Mouse (Mus musculus) gastrocnemius, postnatal 36 days (tissue): ENCODE results near the gene Grap2. TPM values are rescaled to one million over a fixed set of nuclear protein-coding genes. Genes with fewer than 3 reads are reported as not detected.

Source experiments
- DNase-seq, 2 experiments: peaks; one replicate each; pipeline ENCODE4 v3.0.0; 2022
- intact Hi-C: fragments of 180-260 bp; cut with DNase I; formaldehyde crosslinking; loops from one replicate; pipeline ENCODE4 v1.15.1; 2025
- total RNA-seq, 2 experiments: library from RNA; stranded (reverse); gene quantifications; 2 replicates each; pipeline ENCODE4 v1.2.3; 2021

Gene Grap2
- total RNA-seq, 2 experiments from 2014 or later = 0.07 to 1.4 TPM

DNA sequence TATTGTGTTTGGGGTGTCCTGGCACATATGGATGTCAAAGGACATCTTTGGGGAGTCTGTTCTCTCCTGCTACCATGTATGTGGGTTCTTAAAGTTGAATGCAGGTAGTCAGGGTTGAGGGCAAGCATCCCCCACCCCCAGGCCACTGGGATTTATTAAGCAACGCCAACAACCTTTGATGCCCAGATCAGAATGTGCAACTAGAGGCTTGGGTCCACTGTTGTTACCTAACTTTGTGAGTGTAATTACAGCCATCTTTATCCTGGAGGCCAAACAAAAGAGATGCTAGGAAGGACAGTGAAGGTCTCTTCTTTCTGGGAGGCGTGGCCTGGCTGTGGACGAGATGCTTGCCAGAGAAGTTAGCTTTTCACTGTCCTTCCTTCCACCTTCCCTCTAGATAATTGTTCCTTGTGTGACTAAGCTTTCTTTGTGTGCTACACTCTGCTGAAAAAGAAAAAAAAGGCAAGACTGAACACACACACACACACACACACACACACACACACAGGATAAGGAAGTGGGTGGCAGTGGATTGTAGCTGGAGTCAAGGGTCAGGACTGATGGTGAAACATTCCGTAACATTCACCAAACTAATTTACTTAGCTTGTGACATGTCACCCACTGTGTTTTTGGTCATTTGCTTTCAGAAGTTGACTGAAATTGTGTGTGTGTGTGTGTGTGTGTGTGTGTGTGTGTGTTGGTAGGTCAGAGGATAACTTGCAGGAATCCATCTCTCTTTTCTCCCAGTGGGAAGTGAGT, 101.1 kb downstream of the Grap2 start:
- intact Hi-C loops = no loop called here
- no peak for DNase-seq

DNA sequence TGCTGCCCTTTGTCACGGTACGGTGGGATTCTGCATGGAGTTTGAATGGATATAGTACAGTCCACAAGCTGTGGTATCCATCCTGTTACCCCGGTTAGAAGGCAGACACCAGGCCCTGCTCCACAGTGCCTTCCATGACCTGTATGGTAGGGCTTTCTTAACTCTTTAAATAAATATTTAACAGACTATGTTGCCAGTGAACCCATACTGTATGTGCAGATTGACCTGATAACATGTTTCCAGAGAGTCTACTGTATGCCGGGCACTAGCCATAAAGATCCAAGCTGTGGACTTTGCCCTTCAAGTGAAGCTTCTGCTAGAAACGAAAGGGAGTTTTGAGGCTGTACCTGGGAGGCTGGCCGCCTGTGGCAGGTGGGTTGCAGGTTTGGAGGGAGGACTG, 102.3 kb downstream of the Grap2 start:
- intact Hi-C loops = no loop called here
- DNase-seq = no peak

DNA sequence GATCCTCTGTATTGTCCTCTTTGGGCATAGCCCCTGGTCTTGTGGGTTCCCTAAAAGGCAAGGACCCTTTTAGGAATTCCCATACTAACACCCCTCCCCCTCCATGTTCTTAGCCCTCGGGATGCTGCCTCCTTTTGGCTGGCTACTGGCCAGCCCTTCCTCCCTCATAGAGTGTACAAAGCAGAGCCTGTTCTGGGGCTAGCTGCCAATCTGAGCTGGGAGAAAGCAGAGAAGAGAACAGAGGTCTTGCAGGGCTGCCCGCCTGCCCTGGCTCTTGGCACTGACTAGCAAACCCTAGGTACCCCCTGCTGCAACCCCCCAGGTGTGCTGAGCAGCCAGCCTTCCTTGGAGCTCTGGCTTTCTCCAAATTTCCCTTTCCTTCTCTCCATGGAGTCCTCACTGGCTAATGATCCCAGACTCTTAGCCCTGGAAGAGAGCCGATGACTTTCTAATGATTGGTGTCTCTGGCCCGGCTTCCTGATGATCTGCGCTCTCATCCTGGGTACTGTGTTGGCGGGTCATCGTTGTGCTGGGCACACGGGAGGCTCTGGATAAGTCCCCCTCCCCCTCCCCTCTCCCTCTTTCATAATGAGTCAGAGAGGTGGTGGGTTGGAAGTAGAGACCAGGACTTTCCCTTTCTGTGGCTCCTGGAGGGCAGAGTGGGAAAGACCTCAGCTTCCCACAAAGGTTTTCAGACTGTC, 107.3 kb downstream of the Grap2 start:
- no peak for DNase-seq
- intact Hi-C loops = no loop called here

DNA sequence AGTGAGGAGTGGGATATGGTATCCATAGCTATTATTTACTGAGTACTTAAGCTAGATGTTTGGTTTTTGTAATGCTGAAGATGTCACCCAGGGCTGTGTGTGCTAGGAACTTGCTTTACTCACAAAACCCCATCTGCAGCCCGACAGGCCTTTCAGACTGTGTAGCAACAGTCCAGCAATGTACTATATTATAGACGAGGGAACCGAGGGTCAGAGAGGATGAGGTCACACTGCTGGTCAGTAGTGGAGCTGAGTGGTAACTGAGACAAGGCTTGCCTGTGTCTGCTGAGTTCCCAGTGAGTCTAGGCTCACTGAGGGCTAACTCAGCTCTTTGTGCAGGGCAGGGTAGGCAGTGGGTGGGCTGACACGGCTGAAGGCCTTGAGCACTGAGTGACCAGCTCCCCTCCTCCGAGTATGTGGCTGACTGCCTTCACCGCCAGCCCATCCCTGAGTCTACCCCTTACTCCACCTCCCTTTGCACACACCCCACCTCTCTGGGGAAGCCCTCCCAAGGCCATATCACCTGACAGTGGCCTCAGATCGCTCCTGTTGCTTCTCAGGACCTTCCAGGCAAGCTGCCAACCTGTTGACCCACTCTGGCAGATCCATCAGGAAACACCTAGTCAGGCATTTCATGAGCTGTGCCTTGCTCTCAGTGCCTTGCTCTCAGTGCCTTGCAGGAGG, 108.1 kb downstream of the Grap2 start:
- no peak for DNase-seq

DNA sequence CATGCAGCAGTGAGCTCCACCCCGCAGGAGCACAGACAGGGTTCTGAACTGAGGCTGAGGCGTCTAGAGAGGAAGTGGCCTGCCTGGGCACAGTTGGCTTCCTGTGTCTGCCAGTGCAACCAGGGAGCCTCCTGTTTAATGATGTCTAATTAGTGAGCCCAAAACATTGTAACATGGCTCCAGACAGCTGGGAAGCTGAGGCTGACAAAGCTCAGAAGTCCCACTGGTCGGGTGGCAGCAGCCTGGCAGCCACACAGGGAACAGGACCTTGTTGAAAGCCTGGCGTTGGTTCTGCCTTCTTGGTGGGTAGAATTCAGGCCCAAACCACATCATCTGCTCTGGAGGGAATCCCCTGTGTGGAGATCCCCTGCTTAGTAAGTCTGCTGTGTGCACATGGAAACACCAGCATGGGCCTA, 109.1 kb downstream of the Grap2 start:
- intact Hi-C loops = no loop called here
- DNase-seq = no peak

More for the DNA sequence above, 108.1 kb downstream of the Grap2 start:
- intact Hi-C loops = no loop called here

DNA sequence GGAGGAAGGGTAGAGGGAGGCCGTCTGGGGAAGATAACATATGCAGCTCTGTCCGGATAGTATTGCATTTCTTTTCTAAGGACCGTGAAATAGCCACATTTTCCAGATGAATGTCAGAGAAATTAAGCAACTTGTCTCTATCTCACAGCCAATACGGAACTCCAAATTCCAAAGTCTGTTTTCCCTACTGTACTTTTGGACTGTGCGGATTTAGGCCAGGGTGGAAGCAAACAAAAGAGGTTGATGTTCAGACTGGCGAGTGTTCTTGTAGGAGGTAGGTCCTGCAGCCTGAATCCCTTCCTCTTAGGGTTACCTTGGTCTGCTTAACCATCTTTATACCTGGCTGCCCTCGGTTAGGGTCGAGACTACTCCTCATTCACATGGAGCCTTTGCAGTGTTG, 109.9 kb downstream of the Grap2 start:
- intact Hi-C loops = no loop called here
- no peak for DNase-seq

DNA sequence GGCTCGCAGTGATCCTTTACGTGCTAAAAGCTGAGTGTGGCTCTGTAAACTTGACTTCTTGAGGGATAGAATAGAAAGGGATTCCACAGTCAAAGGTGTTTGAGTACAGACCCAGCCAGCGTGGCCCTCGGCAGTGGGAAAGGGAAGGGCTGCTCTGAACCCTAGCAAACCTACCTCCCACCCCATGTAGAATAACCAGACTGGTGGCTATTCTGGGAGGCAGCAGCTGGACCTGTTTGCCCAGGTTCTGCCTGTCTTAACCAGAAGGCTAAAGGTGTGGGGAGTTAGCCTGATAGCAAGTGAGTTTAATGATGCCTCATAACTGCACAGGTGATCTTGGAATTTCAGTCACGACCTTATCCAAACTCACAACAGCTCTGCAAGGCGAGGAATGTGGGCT, 110.8 kb downstream of the Grap2 start:
- intact Hi-C loops = no loop called here

DNA sequence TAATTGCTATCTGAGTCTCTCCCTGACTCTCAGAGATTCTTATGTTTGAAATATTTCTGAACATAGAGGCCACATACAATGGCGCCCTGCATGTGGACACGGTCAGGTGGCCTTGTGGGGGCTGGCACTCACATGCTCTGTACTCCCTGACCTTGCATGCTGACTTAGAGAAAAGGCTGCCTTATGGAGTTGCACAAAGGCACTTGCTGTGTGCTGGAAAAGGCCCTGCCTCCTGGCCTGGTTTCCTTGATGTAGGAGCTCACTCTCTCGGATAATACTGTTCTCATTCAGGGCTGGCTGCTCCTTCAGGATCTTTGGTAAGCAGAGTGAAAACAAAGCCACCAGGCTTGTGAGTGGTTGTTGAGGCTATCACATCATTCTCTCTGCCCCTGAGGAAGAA, 111.6 kb downstream of the Grap2 start:
- intact Hi-C loops = no loop called here
- no peak for DNase-seq

More for the DNA sequence above, 110.8 kb downstream of the Grap2 start:
- no peak for DNase-seq

DNA sequence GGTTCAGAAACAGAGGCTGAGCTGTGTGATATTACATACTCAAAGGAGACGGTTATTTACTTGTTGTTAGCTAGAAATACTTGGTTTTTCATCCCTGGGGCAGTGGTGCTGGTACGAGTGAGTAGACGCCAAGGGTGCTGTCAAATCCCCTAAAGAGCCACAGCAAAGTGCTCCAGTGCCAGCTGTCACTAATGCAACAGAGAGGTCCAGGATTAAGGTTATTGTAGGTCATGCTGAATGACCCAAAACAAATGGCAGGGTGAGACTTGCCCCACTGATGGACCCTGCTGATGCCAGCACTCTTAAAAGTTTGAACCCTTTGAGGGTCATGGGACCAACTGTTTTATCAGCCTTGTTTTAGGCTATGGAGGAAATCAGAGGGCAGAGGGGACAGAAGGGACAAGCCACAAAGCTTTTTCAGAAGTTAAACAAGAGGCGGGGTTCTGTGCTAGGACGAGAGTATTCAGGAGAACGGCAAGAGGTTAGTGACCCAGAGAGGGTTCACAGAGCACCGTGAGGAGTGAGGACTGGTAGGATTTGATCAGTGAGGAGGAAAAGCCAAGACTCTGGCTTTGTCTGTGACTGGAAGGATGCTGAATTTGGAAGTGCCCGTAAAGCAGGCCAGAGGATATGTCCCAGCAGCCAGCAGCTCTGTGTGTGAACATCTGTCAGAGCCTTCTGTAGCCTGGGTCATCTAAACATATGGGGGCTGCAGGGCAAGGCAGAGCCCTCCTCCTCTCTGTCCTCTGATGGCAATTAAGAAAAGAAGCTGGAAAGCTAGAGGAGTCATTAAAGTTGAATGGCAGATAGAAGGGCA, 112.6 kb downstream of the Grap2 start:
- DNase-seq = no peak
- intact Hi-C loops = no loop called here

DNA sequence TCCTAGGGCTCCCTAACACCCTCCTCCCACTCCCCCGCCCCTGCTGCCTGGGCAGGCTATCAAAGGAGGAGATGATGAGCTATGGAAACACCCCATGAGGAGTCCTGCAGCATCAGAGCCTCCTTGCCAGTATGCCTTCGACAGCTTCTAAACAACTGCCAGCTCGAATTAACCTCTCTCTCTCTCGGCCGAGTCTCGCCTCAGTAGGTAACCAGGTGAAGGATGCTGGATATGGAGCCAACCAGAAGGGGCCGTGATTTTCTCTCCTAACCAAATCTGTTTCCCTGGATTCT, 113.2 kb downstream of the Grap2 start:
- intact Hi-C loops = no loop called here

DNA sequence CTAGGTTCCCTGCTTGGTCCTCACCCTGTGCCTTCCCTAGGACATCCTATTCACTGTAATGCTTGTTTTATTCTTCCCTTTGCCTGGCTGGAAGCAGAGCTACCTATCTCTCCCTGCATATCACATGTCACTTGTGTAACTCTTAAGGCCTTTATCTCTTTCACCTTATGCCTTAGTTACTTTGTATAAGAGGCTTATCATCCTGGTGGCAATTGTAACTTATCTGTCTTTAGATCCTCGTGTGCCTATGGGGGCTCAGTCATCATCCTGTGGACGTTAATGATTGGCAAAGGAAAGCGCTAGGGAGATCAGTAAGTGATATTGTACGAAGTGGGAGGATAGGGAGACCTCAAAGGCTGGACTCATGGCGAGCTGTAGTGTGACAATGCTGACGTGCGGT, 116.1 kb downstream of the Grap2 start:
- DNase-seq = no peak
- intact Hi-C loops = no loop called here

More for the DNA sequence above, 113.2 kb downstream of the Grap2 start:
- no peak for DNase-seq

DNA sequence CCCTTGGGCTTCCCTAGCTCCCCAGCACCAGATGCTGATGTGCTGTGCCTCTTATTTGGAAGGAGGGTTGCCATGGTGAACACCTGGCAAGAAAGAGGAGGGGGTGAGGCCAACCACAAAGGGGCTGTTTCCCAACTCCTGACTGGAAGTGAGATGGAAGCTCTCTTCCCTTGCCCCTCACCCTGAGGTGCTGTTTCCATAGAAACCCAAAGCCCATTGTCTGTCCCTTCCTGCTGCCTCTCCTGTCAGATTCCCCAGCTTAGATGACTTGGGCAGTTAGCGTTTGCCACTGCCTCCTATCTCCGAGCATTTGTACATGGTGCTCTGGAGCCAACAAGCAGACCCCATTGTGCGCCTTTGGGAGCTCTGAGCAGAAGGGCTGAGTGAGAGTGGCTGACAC, 121.1 kb downstream of the Grap2 start:
- intact Hi-C loops = loop anchor here (5.0 to 10.0 kb wide), 2 partner anchors 56 to 599 kb away; partner anchors contain the start of genes Rpl3 and Syngr1
- no peak for DNase-seq

DNA sequence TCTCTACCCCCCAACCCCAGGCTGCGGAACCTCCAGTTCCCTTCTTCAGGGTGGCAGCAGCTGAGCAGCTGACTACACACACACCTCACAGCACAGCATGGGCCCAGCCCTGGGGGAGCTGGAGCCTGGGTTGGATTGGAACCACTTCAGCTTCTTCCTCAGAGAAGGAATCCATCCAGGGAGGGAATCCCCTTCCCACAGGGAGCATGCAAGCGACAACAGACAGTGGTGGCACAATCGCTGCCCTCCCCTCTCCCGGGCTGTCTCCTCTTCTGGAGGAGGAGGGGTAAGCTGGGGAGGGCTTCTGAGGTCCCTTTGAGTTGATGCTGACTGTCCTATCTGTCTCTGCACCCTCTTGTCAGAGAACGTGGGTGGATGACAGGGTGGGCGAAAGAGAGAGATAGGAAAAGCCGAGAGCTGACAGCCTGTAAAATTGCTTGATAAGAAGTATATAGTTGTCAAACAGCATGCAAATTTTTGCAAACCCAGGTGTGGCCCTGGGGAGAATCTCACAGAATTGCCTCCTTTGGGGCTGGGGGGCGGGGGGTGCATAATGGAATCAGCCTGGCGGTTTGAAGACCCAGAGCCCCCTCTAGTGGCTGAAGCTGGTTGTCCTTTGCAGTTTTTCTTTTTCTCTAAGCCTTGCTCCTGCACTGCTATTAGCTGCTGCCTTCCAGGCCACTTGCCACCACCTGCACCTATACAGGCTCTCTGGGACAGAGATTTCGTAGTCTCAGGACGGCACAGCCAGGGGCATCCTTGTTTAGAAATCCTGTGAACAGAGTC, 121.9 kb downstream of the Grap2 start:
- no peak for DNase-seq
- intact Hi-C loops = loop anchor here (2.0 to 10.0 kb wide), 4 partner anchors 57 to 600 kb away; partner anchors contain the start of genes Rpl3 and Syngr1

DNA sequence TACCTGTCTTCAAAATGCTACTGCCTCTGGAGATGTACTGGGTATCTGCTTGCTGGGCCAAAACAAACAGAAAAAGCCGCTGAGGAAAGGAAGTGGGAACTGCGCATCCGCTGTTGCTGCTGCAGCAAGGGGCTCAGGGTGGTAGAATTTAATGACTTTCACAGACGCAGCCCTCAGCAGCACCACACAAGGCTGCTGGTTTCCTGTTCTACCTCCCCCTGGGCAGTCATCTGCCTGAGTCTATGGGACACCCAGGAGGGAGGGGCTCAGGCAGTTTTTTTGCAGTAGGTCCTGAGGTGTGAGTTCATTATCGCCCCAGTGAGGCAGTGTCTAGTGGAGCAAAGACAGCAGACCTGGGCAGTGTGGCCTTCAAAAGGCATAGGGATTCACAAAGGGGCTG, 125.2 kb downstream of the Grap2 start:
- DNase-seq = peak in 1 of 2 experiments; percentile 2
- intact Hi-C loops = loop anchor here (10.0 kb wide), 1 partner anchor 603 kb away; the partner anchor contains the start of genes Rpl3 and Syngr1

DNA sequence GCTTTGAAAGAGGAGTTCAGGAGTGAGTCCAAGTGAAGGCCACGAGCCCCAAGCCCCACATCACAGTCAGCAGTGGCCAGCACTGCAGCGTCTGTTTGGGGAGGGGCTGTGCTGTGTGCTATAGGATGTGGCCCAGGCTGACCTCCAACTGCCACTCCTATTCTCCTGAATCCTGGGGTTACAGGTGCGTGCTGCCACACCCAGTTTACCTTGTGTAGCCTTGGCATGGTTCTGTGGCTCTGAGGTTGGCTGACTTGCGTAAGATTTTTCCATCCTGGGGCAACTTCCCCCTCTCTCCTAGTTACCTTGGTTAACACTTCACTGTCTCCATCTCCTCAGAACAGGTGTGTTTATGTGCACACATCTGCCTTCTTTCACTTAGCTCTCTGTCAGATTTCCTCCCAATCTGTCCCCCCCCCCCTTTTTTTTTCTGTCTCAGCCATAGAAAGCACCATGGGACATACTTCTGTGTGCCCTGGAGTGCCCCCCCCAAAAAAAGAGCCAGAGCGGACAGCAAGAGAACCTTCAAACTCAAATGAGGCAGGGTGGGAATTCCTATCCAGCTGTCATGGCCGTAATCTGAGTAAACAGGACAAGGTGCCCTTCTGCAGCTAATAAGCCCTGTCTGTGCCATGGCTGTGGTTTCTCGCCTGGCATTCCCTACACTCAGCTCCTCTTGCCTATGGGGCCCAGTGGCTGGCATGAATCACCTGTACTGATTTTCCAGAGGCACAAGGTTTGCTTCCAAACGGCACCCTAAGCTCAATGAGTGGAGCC, 129.3 kb downstream of the Grap2 start:
- intact Hi-C loops = loop anchor here (5.0 kb wide), 1 partner anchor 409 kb away; no protein-coding TSS in a partner anchor
- DNase-seq = no peak
